Mouse (Mus musculus): Measurements from ENCODE around the gene Foxd1. TPM values are rescaled to one million over a fixed set of nuclear protein-coding genes. Genes with fewer than 3 reads are reported as not detected.

Gene Foxd1
- polyA plus RNA-seq, 1 experiment from 2014 or later = 0.79 TPM

- Histone ChIP-seq H3K4me1 (replicated peaks) (peaks cover 25% of the 10 kb centered on the region), H3K4me3 (peak overlapping the region; percentile 98; the same call in 1 of the 2 replicates), H3K4me2 (peak overlapping the region; percentile 66), H3K36me3 (peaks cover 9% of the 10 kb centered on the region), H3K9ac (no peak overlapping the region), H3K27me3 (no peaks in the 10 kb centered on the region), H3K27ac (no peak overlapping the region), H3K9me3 (no peaks in the 10 kb centered on the region)
- WGBS = 84% methylated on average over 6 of the region's 6 CpGs
- no peak for ATAC-seq (ENCODE audit: low FRiP score)
These were observed 36.1 kb upstream of the Foxd1 start for GRCm38 (mm10) chr13:98317911-98318310.

- WGBS = 88% methylated on average over 11 of the region's 11 CpGs
- ATAC-seq (ENCODE audit: low FRiP score) = no peak
- Histone ChIP-seq H3K4me3 (no peak overlapping the region), H3K4me2 (no peak overlapping the region), H3K27ac (no peak overlapping the region), H3K4me1 (replicated peaks) (no peaks in the 10 kb centered on the region), H3K9me3 (no peaks in the 10 kb centered on the region), H3K27me3 (no peaks in the 10 kb centered on the region), H3K36me3 (peaks cover 4% of the 10 kb centered on the region), H3K9ac (no peak overlapping the region)
These were observed 29.0 kb upstream of the Foxd1 start for GRCm38 (mm10) chr13:98325034-98325433.

- no peak overlapping the region for H3K9ac ChIP-seq
- 53% methylated on average over 2 of the region's 2 CpGs for WGBS
- no peak overlapping the region for H3K4me3 ChIP-seq
- no peaks in the 10 kb centered on the region for H3K36me3 ChIP-seq
- no peak for ATAC-seq (ENCODE audit: low FRiP score)
- no peak overlapping the region for H3K4me2 ChIP-seq
- no peaks in the 10 kb centered on the region for H3K9me3 ChIP-seq
- H3K4me1 ChIP-seq (replicated peaks) = no peaks in the 10 kb centered on the region
- H3K27ac ChIP-seq = no peak overlapping the region
- no peaks in the 10 kb centered on the region for H3K27me3 ChIP-seq
These were observed 21.9 kb upstream of the Foxd1 start for GRCm38 (mm10) chr13:98332106-98332505.

- ATAC-seq (ENCODE audit: low FRiP score) = no peak
- H3K4me2 ChIP-seq = no peak overlapping the region
- 0 out of 2 replicates have a peak, but pooled peaks cover 4% of the 10 kb centered on the region for H3K27me3 ChIP-seq
- no peaks in the 10 kb centered on the region for H3K36me3 ChIP-seq
- 97% methylated on average over 1 of the region's 1 CpGs for WGBS
- no peak overlapping the region for H3K9ac ChIP-seq
- no peaks in the 10 kb centered on the region for H3K4me1 ChIP-seq (replicated peaks)
- no peak overlapping the region for H3K4me3 ChIP-seq
- H3K27ac ChIP-seq = no peak overlapping the region
- H3K9me3 ChIP-seq = no peaks in the 10 kb centered on the region
These were observed 17.8 kb upstream of the Foxd1 start for GRCm38 (mm10) chr13:98336205-98336604.

- H3K9me3 ChIP-seq = no peaks in the 10 kb centered on the region
- no peaks in the 10 kb centered on the region for H3K4me1 ChIP-seq (replicated peaks)
- H3K4me3 ChIP-seq = no peak overlapping the region
- ATAC-seq (ENCODE audit: low FRiP score) = no peak
- no peak overlapping the region for H3K4me2 ChIP-seq
- H3K9ac ChIP-seq = no peak overlapping the region
- no peaks in the 10 kb centered on the region for H3K36me3 ChIP-seq
- WGBS = 83% methylated on average over 5 of the region's 5 CpGs
- H3K27ac ChIP-seq = no peak overlapping the region
- H3K27me3 ChIP-seq = peaks cover 21% of the 10 kb centered on the region
These were observed 13.5 kb upstream of the Foxd1 start for GRCm38 (mm10) chr13:98340506-98340905.

GRCm38 (mm10) chr13:98349491-98349890 is 4.6 kb upstream of the Foxd1 start:
- Histone ChIP-seq H3K9ac (no peak overlapping the region), H3K4me1 (replicated peaks) (peaks cover 10% of the 10 kb centered on the region), H3K27me3 (peaks cover 83% of the 10 kb centered on the region), H3K36me3 (no peaks in the 10 kb centered on the region), H3K4me3 (no peak overlapping the region), H3K27ac (no peak overlapping the region), H3K4me2 (no peak overlapping the region), H3K9me3 (no peaks in the 10 kb centered on the region)
- 85% methylated on average over 4 of the region's 4 CpGs for WGBS
- no peak for ATAC-seq (ENCODE audit: low FRiP score)

- Histone ChIP-seq H3K4me3 (no peak overlapping the region), H3K9me3 (no peaks in the 10 kb centered on the region), H3K4me1 (replicated peaks) (peaks cover 26% of the 10 kb centered on the region), H3K27ac (no peak overlapping the region), H3K4me2 (no peak overlapping the region), H3K9ac (no peak overlapping the region), H3K27me3 (peaks cover 88% of the 10 kb centered on the region), H3K36me3 (no peaks in the 10 kb centered on the region)
- WGBS = 5% methylated on average over 8 of the region's 8 CpGs
- no peak for ATAC-seq (ENCODE audit: low FRiP score)
These were observed 2.5 kb upstream of the Foxd1 start for GRCm38 (mm10) chr13:98351527-98351926.

- WGBS = 14% methylated on average over 14 of the region's 14 CpGs
- Histone ChIP-seq H3K9me3 (no peaks in the 10 kb centered on the region), H3K4me1 (replicated peaks) (peaks cover 26% of the 10 kb centered on the region), H3K27me3 (peaks cover 90% of the 10 kb centered on the region), H3K9ac (no peak overlapping the region), H3K4me2 (no peak overlapping the region), H3K27ac (no peak overlapping the region), H3K36me3 (no peaks in the 10 kb centered on the region), H3K4me3 (no peak overlapping the region)
- no peak for ATAC-seq (ENCODE audit: low FRiP score)
These were observed 1.6 kb upstream of the Foxd1 start for GRCm38 (mm10) chr13:98352381-98352975.

- H3K27me3 ChIP-seq = peaks cover 94% of the 10 kb centered on the region
- peaks cover 29% of the 10 kb centered on the region for H3K4me1 ChIP-seq (replicated peaks)
- no peak overlapping the region for H3K9ac ChIP-seq
- no peak overlapping the region for H3K27ac ChIP-seq
- whole genome bisulfite sequencing = under 1% methylated on average over 13 of the region's 13 CpGs
- no peaks in the 10 kb centered on the region for H3K9me3 ChIP-seq
- 0 out of 2 replicates have a peak, but pooled peaks have one; percentile 6 for ATAC-seq (ENCODE audit: low FRiP score)
- H3K36me3 ChIP-seq = no peaks in the 10 kb centered on the region
- peak overlapping the region; percentile 39; the same call in 1 of the 2 replicates for H3K4me3 ChIP-seq
- peak overlapping the region; percentile 53 for H3K4me2 ChIP-seq
These were observed 343 bp upstream of the Foxd1 start for GRCm38 (mm10) chr13:98353709-98354089.

GRCm38 (mm10) chr13:98354871-98355558 is 973 bp downstream of the Foxd1 start:
- Histone ChIP-seq H3K4me3 (peak overlapping the region; percentile 39), H3K27ac (no peak overlapping the region), H3K4me2 (peak overlapping the region; percentile 53), H3K27me3 (peaks cover 94% of the 10 kb centered on the region), H3K9me3 (no peaks in the 10 kb centered on the region), H3K9ac (peak overlapping the region; percentile 64), H3K36me3 (no peaks in the 10 kb centered on the region), H3K4me1 (replicated peaks) (peaks cover 33% of the 10 kb centered on the region)
- ATAC-seq (ENCODE audit: low FRiP score) = peak; percentile 50; the same call in 1 of the 2 replicates
- WGBS = under 1% methylated on average over 57 of the region's 102 CpGs

- ATAC-seq (ENCODE audit: low FRiP score) = no peak
- Histone ChIP-seq H3K4me1 (replicated peaks) (peaks cover 33% of the 10 kb centered on the region), H3K9me3 (no peaks in the 10 kb centered on the region), H3K27me3 (peaks cover 94% of the 10 kb centered on the region), H3K4me2 (peak overlapping the region; percentile 53), H3K9ac (peak overlapping the region; percentile 64), H3K27ac (no peak overlapping the region), H3K4me3 (peak overlapping the region; percentile 39), H3K36me3 (no peaks in the 10 kb centered on the region)
- WGBS = under 1% methylated on average over 59 of the region's 81 CpGs
These were observed 1.6 kb downstream of the Foxd1 start for GRCm38 (mm10) chr13:98355559-98356111.

GRCm38 (mm10) chr13:98356176-98356972 is 2.3 kb downstream of the Foxd1 start:
- peak overlapping the region; percentile 39 for H3K4me3 ChIP-seq
- H3K27ac ChIP-seq = no peak overlapping the region
- no peaks in the 10 kb centered on the region for H3K9me3 ChIP-seq
- peaks cover 94% of the 10 kb centered on the region for H3K27me3 ChIP-seq
- no peak for ATAC-seq (ENCODE audit: low FRiP score)
- H3K9ac ChIP-seq = no peak overlapping the region
- no peak overlapping the region for H3K4me2 ChIP-seq
- 5% methylated on average over 9 of the region's 9 CpGs for WGBS
- H3K4me1 ChIP-seq (replicated peaks) = peaks cover 33% of the 10 kb centered on the region
- no peaks in the 10 kb centered on the region for H3K36me3 ChIP-seq
